Mouse (Mus musculus) hindbrain, embryonic 16.5 days (tissue): ENCODE measurements around the gene Zmynd8. TPM values are rescaled to one million over a fixed set of nuclear protein-coding genes. Genes with fewer than 3 reads are reported as not detected.
A peak's percentile ranks its signal among the peaks of the same experiment; 100 is the strongest.

Source experiments
- ATAC-seq: fragments of 200-750 bp; cut with Nextera tagmentation; 2 replicates; pipeline ENCODE4 v1.8.0; 2017; ENCODE audit warnings: moderate TSS enrichment, moderate library complexity
- H3K27ac ChIP-seq: fragments of 300-500 bp; sonication (generic); 2 replicates; pipeline ENCODE4 v1.5.1; 2014; ENCODE audit warnings: low read depth, mild to moderate bottlenecking, control low read depth, low read length, moderate library complexity
- H3K27me3 ChIP-seq: fragments of 300-500 bp; sonication (generic); replicated peaks from 2 replicates; pipeline ENCODE4 v1.6.1; 2014; ENCODE audit warnings: low read length; ENCODE audit not compliant: control insufficient read depth, insufficient read depth
- H3K36me3 ChIP-seq: fragments of 300-500 bp; sonication (generic); 2 replicates; pipeline ENCODE4 v1.6.1; 2014; ENCODE audit warnings: mild to moderate bottlenecking, low read length, moderate library complexity, mixed read lengths; ENCODE audit not compliant: control insufficient read depth, insufficient read depth
- H3K4me1 ChIP-seq: fragments of 300-500 bp; sonication (generic); 2 replicates; pipeline ENCODE4 v1.6.1; 2014; ENCODE audit warnings: low read depth, low read length; ENCODE audit not compliant: control insufficient read depth, insufficient read depth
- H3K4me2 ChIP-seq: fragments of 300-500 bp; sonication (generic); 2 replicates; pipeline ENCODE4 v1.6.1; 2014; ENCODE audit warnings: mild to moderate bottlenecking, low read length, control low read depth, moderate library complexity
- H3K4me3 ChIP-seq: fragments of 300-500 bp; sonication (generic); 2 replicates; pipeline ENCODE4 v1.5.1; 2014; ENCODE audit warnings: mild to moderate bottlenecking, low read length, control low read depth, moderate library complexity
- H3K9ac ChIP-seq: fragments of 300-500 bp; sonication (generic); 2 replicates; pipeline ENCODE4 v1.6.1; 2014; ENCODE audit warnings: low read depth, mild to moderate bottlenecking, control low read depth, low read length, moderate library complexity
- H3K9me3 ChIP-seq: fragments of 300-500 bp; sonication (generic); 2 replicates; pipeline ENCODE4 v1.6.1; 2014; ENCODE audit warnings: mild to moderate bottlenecking, low read length, moderate library complexity; ENCODE audit not compliant: control insufficient read depth
- WGBS: fragments of 180-500 bp; shearing (Covaris S2); extraction: QIAGEN DNeasy Blood & Tissue Kit; methylation state at CpG from one replicate; pipeline ENCODE4 v1.1.7; 2014; 5-methylcytosine and 5-hydroxymethylcytosine counted together
- polyA plus RNA-seq: library from polyadenylated mRNA; unstranded; fragments of >200 nt; fragmentation: Nextera tagmentation; extraction: Ambion mirVana; gene quantifications from 2 replicates; pipeline ENCODE4 v1.2.1, GENCODE M21; 2015

Zmynd8 gene
- polyA plus RNA-seq, 1 experiment from 2014 or later, result 66.4 TPM

GRCm38 (mm10) chr2:165901127-165901384 is 2.2 kb upstream of the Zmynd8 start:
- Histone ChIP-seq H3K4me2 (no peak overlapping the region), H3K9me3 (no peaks in the 10 kb centered on the region), H3K36me3 (no peaks in the 10 kb centered on the region), H3K4me1 (peaks cover 9% of the 10 kb centered on the region), H3K27me3 (no peaks in the 10 kb centered on the region), H3K4me3 (no peak overlapping the region), H3K9ac (no peak overlapping the region; the same call in 1 of the 2 replicates), H3K27ac (no peak overlapping the region)
- ATAC-seq, result no peak
- 47% methylated on average over 3 of the region's 3 CpGs for WGBS

- peak overlapping the region; percentile 37; the same call in 1 of the 2 replicates for H3K27ac ChIP-seq
- H3K9ac ChIP-seq, result peak overlapping the region; percentile 33; the same call in 1 of the 2 replicates
- no peaks in the 10 kb centered on the region for H3K36me3 ChIP-seq
- 17% methylated on average over 22 of the region's 23 CpGs for WGBS
- no peaks in the 10 kb centered on the region for H3K9me3 ChIP-seq
- H3K4me2 ChIP-seq, result no peak overlapping the region
- no peak overlapping the region for H3K4me3 ChIP-seq
- no peaks in the 10 kb centered on the region for H3K27me3 ChIP-seq
- H3K4me1 ChIP-seq, result peaks cover 9% of the 10 kb centered on the region
- ATAC-seq, result peak; percentile 64; the same call in 1 of the 2 replicates
Measured at GRCm38 (mm10) chr2:165900351-165901126, 1.7 kb upstream of the Zmynd8 start.

DNA sequence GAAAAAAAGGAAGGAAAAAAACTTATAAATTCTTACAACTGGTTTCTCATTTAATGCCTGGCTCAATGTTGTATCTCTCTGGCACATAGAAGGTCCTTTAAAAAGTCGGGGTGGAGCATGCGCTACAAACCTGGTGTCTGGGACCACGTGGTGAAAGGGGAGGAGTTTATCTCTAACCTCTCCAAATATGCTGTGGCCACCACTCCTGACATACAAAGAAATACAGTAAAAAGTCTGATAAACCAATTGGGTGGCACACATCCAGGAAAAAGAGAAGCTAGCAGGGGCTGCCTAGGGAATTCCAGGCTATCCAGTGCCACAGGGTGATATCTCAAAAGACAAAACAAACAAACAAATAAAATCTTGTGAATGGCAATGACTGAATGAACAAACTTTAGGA is 1.1 kb upstream of the Zmynd8 start:
- no peaks in the 10 kb centered on the region for H3K36me3 ChIP-seq
- no peak overlapping the region for H3K4me3 ChIP-seq
- WGBS, result 24% methylated on average over 3 of the region's 3 CpGs
- H3K4me2 ChIP-seq, result no peak overlapping the region
- no peak for ATAC-seq
- H3K27me3 ChIP-seq, result no peaks in the 10 kb centered on the region
- H3K27ac ChIP-seq, result no peak overlapping the region
- H3K9ac ChIP-seq, result no peak overlapping the region
- no peaks in the 10 kb centered on the region for H3K9me3 ChIP-seq
- peaks cover 9% of the 10 kb centered on the region for H3K4me1 ChIP-seq

GRCm38 (mm10) chr2:165899474-165899873 is 658 bp upstream of the Zmynd8 start:
- Histone ChIP-seq H3K4me2 (no peak overlapping the region), H3K9ac (no peak overlapping the region), H3K27ac (no peak overlapping the region), H3K9me3 (no peaks in the 10 kb centered on the region), H3K36me3 (no peaks in the 10 kb centered on the region), H3K27me3 (no peaks in the 10 kb centered on the region), H3K4me3 (no peak overlapping the region), H3K4me1 (peaks cover 9% of the 10 kb centered on the region)
- no peak for ATAC-seq
- WGBS, result 39% methylated on average over 6 of the region's 6 CpGs

- Histone ChIP-seq H3K36me3 (no peaks in the 10 kb centered on the region), H3K4me3 (no peak overlapping the region), H3K9ac (no peak overlapping the region), H3K9me3 (no peaks in the 10 kb centered on the region), H3K27ac (no peak overlapping the region), H3K4me2 (no peak overlapping the region), H3K27me3 (no peaks in the 10 kb centered on the region), H3K4me1 (peaks cover 9% of the 10 kb centered on the region)
- ATAC-seq, result no peak
- 71% methylated on average over 13 of the region's 13 CpGs for WGBS
Measured at GRCm38 (mm10) chr2:165896171-165896570, 2.6 kb downstream of the Zmynd8 start.

DNA sequence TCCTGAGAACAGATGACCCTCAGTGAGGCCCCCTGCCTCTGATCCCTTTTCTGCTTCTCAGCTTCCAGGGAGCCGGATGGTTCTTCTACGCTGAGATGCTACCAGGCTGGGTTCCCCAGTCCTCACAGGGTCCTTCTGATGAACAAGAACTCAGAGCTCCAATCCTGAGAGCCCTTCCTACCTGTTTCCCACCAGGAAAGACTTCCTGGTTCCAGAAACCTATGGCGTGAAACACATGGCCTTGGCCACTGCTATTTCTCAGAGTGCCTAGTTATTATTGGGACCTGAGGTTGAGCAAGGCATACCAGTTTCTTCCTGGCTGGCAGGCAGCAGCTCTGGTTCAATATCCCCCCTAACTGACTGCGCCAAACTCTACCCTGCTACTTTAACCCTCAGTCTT is 3.1 kb downstream of the Zmynd8 start:
- Histone ChIP-seq H3K4me3 (no peak overlapping the region), H3K36me3 (no peaks in the 10 kb centered on the region), H3K4me2 (no peak overlapping the region), H3K4me1 (peaks cover 9% of the 10 kb centered on the region), H3K9me3 (no peaks in the 10 kb centered on the region), H3K9ac (no peak overlapping the region), H3K27ac (no peak overlapping the region), H3K27me3 (no peaks in the 10 kb centered on the region)
- WGBS, result 91% methylated on average over 4 of the region's 4 CpGs
- no peak for ATAC-seq

- no peak overlapping the region for H3K9ac ChIP-seq
Measured at GRCm38 (mm10) chr2:165894533-165894932, 4.3 kb downstream of the Zmynd8 start.

GRCm38 (mm10) chr2:165893232-165893631 is 5.6 kb downstream of the Zmynd8 start:
- H3K27ac ChIP-seq, result no peak overlapping the region
- H3K9ac ChIP-seq, result no peak overlapping the region
- H3K36me3 ChIP-seq, result no peaks in the 10 kb centered on the region
- H3K4me1 ChIP-seq, result peaks cover 11% of the 10 kb centered on the region
- no peaks in the 10 kb centered on the region for H3K9me3 ChIP-seq
- no peaks in the 10 kb centered on the region for H3K27me3 ChIP-seq
- no peak for ATAC-seq
- no peak overlapping the region for H3K4me2 ChIP-seq
- no peak overlapping the region for H3K4me3 ChIP-seq
- WGBS, result 93% methylated on average over 3 of the region's 3 CpGs

More at GRCm38 (mm10) chr2:165894533-165894932, 4.3 kb downstream of the Zmynd8 start:
- H3K4me2 ChIP-seq, result no peak overlapping the region
- no peak overlapping the region for H3K4me3 ChIP-seq
- no peaks in the 10 kb centered on the region for H3K4me1 ChIP-seq
- WGBS, result 57% methylated on average over 3 of the region's 4 CpGs
- no peaks in the 10 kb centered on the region for H3K9me3 ChIP-seq
- ATAC-seq, result no peak
- no peaks in the 10 kb centered on the region for H3K27me3 ChIP-seq
- no peaks in the 10 kb centered on the region for H3K36me3 ChIP-seq
- no peak overlapping the region for H3K27ac ChIP-seq

- H3K4me2 ChIP-seq, result no peak overlapping the region
- H3K27ac ChIP-seq, result no peak overlapping the region
- H3K36me3 ChIP-seq, result no peaks in the 10 kb centered on the region
- ATAC-seq, result no peak
- no peaks in the 10 kb centered on the region for H3K9me3 ChIP-seq
- H3K27me3 ChIP-seq, result no peaks in the 10 kb centered on the region
- 89% methylated on average over 5 of the region's 5 CpGs for WGBS
- peaks cover 18% of the 10 kb centered on the region for H3K4me1 ChIP-seq
- no peak overlapping the region for H3K4me3 ChIP-seq
- H3K9ac ChIP-seq, result no peak overlapping the region
Measured at GRCm38 (mm10) chr2:165892626-165893025, 6.2 kb downstream of the Zmynd8 start.
